Mouse (Mus musculus) liver, embryonic 14.5 days (tissue): Measurements from ENCODE around the gene Hdac9. TPM values are rescaled to one million over a fixed set of nuclear protein-coding genes. Genes with fewer than 3 reads are reported as not detected.

Experiments used
- ATAC-seq: fragments of 200-750 bp; cut with Nextera tagmentation; 2 replicates; pipeline ENCODE4 v1.8.0; 2017; ENCODE audit warnings: moderate number of reproducible peaks, mild to moderate bottlenecking, moderate library complexity; ENCODE audit not compliant: insufficient read depth
- DNase-seq, 3 experiments: peaks; one replicate each; pipeline ENCODE4 v3.0.0-alpha.2; 2012 to 2013; ENCODE audit warnings: low read depth in 3 of 3, low spot score in 3 of 3
- H3K27ac ChIP-seq: fragments of 300-500 bp; sonication (generic); 2 replicates; pipeline ENCODE4 v1.5.1; 2014; ENCODE audit warnings: moderate library complexity, mild to moderate bottlenecking, control low read depth, inconsistent platforms
- H3K27me3 ChIP-seq: fragments of 300-500 bp; sonication (generic); 2 replicates; pipeline ENCODE4 v1.6.1; 2014; ENCODE audit warnings: mild to moderate bottlenecking, low read length, moderate library complexity; ENCODE audit not compliant: control insufficient read depth, insufficient read depth
- H3K36me3 ChIP-seq: fragments of 300-500 bp; sonication (generic); replicated peaks from 2 replicates; pipeline ENCODE4 v1.6.1; 2014; ENCODE audit warnings: low read depth; ENCODE audit not compliant: control insufficient read depth, insufficient read depth
- H3K4me1 ChIP-seq, 2 experiments: fragments of 200-500 bp in 1 of 2; fragments of 300-500 bp in 1 of 2; sonication (generic) in 1 of 2; replicated peaks; 2 replicates each; pipeline ENCODE4 v1.6.1; 2012 to 2014; ENCODE audit warnings: antibody characterized with exemption in 1 of 2, inconsistent platforms in 1 of 2, low read length in 1 of 2; ENCODE audit not compliant: control insufficient read depth in 2 of 2, insufficient read depth in 2 of 2
- H3K4me2 ChIP-seq: fragments of 300-500 bp; sonication (generic); 2 replicates; pipeline ENCODE4 v1.6.1; 2014; ENCODE audit warnings: low read depth, mild to moderate bottlenecking, control low read depth, moderate library complexity
- H3K4me3 ChIP-seq, 2 experiments: fragments of 200-500 bp in 1 of 2; fragments of 300-500 bp in 1 of 2; sonication (generic) in 1 of 2; 2 replicates each; pipeline ENCODE4 v1.5.1; 2012 to 2014; ENCODE audit warnings: low read depth in 2 of 2, low read length in 2 of 2, mild to moderate bottlenecking in 2 of 2, control low read depth in 1 of 2, inconsistent platforms in 1 of 2, moderate library complexity in 1 of 2; ENCODE audit not compliant: insufficient read depth in 1 of 2
- H3K9ac ChIP-seq: fragments of 300-500 bp; sonication (generic); replicated peaks from 2 replicates; pipeline ENCODE4 v1.6.1; 2014; ENCODE audit warnings: mild to moderate bottlenecking, control low read depth, moderate library complexity
- H3K9me3 ChIP-seq: fragments of 300-500 bp; sonication (generic); 2 replicates; pipeline ENCODE4 v1.6.1; 2016; ENCODE audit warnings: low read length, mixed read lengths; ENCODE audit not compliant: control insufficient read depth
- CTCF ChIP-seq: IDR thresholded peaks from 2 replicates; pipeline ENCODE4 v1.5.1; 2016; ENCODE audit warnings: antibody characterized with exemption, low read depth, control low read depth
- EP300 ChIP-seq: IDR thresholded peaks from 2 replicates; pipeline ENCODE4 v1.6.1; 2016; ENCODE audit warnings: antibody characterized with exemption, low read depth
- WGBS: fragments of 180-500 bp; shearing (Covaris S2); extraction: QIAGEN DNeasy Blood & Tissue Kit; methylation state at CpG from one replicate; pipeline ENCODE4 v1.1.7; 2014; ENCODE audit not compliant: insufficient replicate concordance; 5-methylcytosine and 5-hydroxymethylcytosine counted together
- polyA plus RNA-seq, 2 experiments: library from polyadenylated mRNA; depleted of rRNA in 1 of 2; stranded (reverse) in 1 of 2; unstranded in 1 of 2; fragments of >200 nt; fragmentation: Nextera tagmentation in 1 of 2; extraction: Ambion mirVana in 1 of 2; gene quantifications; 2 replicates each; pipeline versions ENCODE4 v1.2.1 to v1.2.3; 2012 to 2014

Hdac9 gene
- polyA plus RNA-seq, 2 experiments, result 1.3 to 1.4 TPM

- ATAC-seq (no peak), DNase-seq (no peak)
- Histone ChIP-seq H3K27me3 (no peaks in the 10 kb centered on the region), H3K9ac (no peak overlapping the region), H3K4me2 (no peak overlapping the region), H3K9me3 (no peaks in the 10 kb centered on the region), H3K4me1 (no peaks in the 10 kb centered on the region; a peak in 1 of 4 replicates), H3K27ac (no peak overlapping the region), H3K36me3 (no peaks in the 10 kb centered on the region), H3K4me3 (no peak overlapping the region)
- WGBS, result 24% methylated on average over 6 of the region's 6 CpGs
- no peak for TF ChIP-seq CTCF
- TF ChIP-seq EP300, result no peak
Measured at GRCm38 (mm10) chr12:34779368-34779957, 137.4 kb downstream of the Hdac9 start.

DNA sequence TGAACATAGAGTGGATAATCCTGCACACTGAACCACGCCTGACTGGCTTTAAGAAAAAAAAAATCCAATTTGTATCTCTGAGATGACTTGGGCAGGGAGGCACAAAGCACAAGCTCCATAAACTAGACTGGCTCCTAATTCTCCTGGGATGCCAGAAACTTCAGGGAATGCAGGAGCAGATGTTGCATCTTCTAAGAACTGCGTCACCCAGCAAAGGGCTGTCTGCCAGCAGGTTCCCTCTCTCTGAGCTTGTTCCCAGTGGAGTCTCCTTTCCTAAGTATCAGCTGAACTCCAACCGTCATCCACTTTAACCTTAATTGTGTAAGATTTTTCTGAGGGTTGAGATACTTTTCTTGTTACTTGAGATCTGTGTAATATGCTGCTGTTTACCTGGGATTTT is 140.7 kb downstream of the Hdac9 start:
- Histone ChIP-seq H3K4me2 (no peak overlapping the region), H3K9ac (no peak overlapping the region), H3K4me1 (no peaks in the 10 kb centered on the region), H3K27ac (no peak overlapping the region), H3K36me3 (no peaks in the 10 kb centered on the region), H3K27me3 (no peaks in the 10 kb centered on the region), H3K4me3 (no peak overlapping the region), H3K9me3 (no peaks in the 10 kb centered on the region)
- DNase-seq, result no peak
- WGBS, result 50% methylated on average over 3 of the region's 3 CpGs
- no peak for TF ChIP-seq EP300
- TF ChIP-seq CTCF, result no peak
- ATAC-seq, result no peak

DNA sequence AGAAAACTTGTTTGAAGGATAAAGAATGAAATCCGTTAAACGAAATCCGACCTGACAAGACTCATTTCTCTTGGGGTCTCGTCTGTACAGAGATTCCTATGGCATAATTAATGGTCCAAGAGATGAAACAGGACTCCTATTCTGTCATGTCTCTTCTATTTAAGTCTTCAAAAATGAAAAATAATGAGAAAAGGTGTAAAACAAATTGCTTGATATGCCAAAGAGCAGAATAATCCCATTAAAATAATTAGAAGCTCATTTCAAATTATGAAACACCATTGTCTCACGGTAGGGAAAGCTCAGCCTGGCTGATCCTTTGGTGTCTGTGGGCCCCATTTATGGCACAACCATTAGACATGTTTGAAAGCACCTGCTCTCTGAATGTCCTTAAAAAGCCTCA is 142.8 kb downstream of the Hdac9 start:
- ATAC-seq (no peak), DNase-seq (no peak)
- Histone ChIP-seq H3K9ac (no peak overlapping the region), H3K4me3 (no peak overlapping the region), H3K36me3 (no peaks in the 10 kb centered on the region), H3K9me3 (no peaks in the 10 kb centered on the region), H3K27me3 (no peaks in the 10 kb centered on the region), H3K27ac (no peak overlapping the region), H3K4me1 (no peaks in the 10 kb centered on the region), H3K4me2 (no peak overlapping the region)
- TF ChIP-seq CTCF (no peak), EP300 (no peak)
- 64% methylated on average over 5 of the region's 5 CpGs for WGBS

- TF ChIP-seq CTCF (no peak), EP300 (no peak)
- no peaks in the 10 kb centered on the region for H3K9me3 ChIP-seq
- no peaks in the 10 kb centered on the region for H3K36me3 ChIP-seq
- WGBS, result 77% methylated on average over 6 of the region's 6 CpGs
- no peaks in the 10 kb centered on the region for H3K4me1 ChIP-seq
- ATAC-seq (no peak), DNase-seq (no peak)
- no peak overlapping the region for H3K4me3 ChIP-seq
- H3K27me3 ChIP-seq, result no peaks in the 10 kb centered on the region
- no peak overlapping the region for H3K4me2 ChIP-seq
- H3K9ac ChIP-seq, result no peak overlapping the region
- no peak overlapping the region for H3K27ac ChIP-seq
Measured at GRCm38 (mm10) chr12:34767226-34767775, 149.6 kb downstream of the Hdac9 start.

DNA sequence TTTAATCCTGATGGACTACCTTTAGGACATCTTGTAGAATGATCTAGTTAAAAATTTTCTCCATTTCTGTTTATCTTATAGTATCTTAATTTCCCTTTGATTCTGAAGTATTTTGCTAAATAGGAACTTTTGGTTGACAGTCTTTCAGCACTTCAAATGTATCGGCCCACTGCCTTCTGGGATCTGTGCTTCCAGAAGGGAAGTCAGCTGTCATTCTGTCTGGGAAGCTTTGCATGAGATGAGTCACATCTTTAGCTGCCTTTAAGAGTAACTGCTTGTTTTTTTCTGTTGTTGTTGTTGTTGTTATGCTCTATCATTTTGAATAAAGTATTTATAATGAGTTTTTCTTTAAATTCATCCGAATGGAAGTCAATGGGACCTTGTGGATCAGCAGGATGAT is 169.6 kb downstream of the Hdac9 start:
- no peaks in the 10 kb centered on the region for H3K4me1 ChIP-seq
- no peak overlapping the region for H3K9ac ChIP-seq
- TF ChIP-seq EP300, result no peak
- TF ChIP-seq CTCF, result no peak
- no peak for DNase-seq
- WGBS, result 44% methylated on average over 2 of the region's 2 CpGs
- H3K4me2 ChIP-seq, result no peak overlapping the region
- H3K36me3 ChIP-seq, result no peaks in the 10 kb centered on the region
- H3K9me3 ChIP-seq, result no peaks in the 10 kb centered on the region
- H3K27ac ChIP-seq, result no peak overlapping the region
- no peak for ATAC-seq
- no peaks in the 10 kb centered on the region for H3K27me3 ChIP-seq
- no peak overlapping the region for H3K4me3 ChIP-seq
